ENCODE assay signal across 14 mouse cellular contexts in genomic region chr14:31087433-31087832, GRCm38 (mm10). TPM values are rescaled to one million over a fixed set of nuclear protein-coding genes. Genes with fewer than 3 reads are reported as not detected.
DNase-seq lines count a peak whose midpoint lies in the region; ATAC-seq lines count a peak whose summit lies in the region.
"Had no signal": no experiment of that assay in that cellular context is flagged by ENCODE, and none has a peak within 500 bp of the region (broad histone marks: within the 10 kb centered on the region; RNA-seq: fewer than 3 reads in every experiment).

No protein-coding gene starts in this region.

- H3K9me3 ChIP-seq in liver, embryonic 11.5 days (ENCODE audit: control insufficient read depth, low read length): no peaks in the 10 kb centered on the region
- H3K9me3 ChIP-seq: limb, embryonic 10.5 days had no signal

- 84% methylated on average over 6 of the region's 6 CpGs for WGBS in liver, embryonic 11.5 days

- peaks cover 23% of the 10 kb centered on the region for H3K36me3 ChIP-seq in liver, embryonic 11.5 days (ENCODE audit: control insufficient read depth, insufficient read depth, low read length)

- H3K4me3 ChIP-seq in liver, embryonic 11.5 days (ENCODE audit: low read depth, low read length): no peak overlapping the region
- H3K4me3 ChIP-seq: limb, embryonic 10.5 days had no signal

- ATAC-seq in CD4-positive, CD25-positive, alpha-beta regulatory T cell, adult 4 months: no peak
- ATAC-seq in liver, embryonic 11.5 days (replicated peaks; ENCODE audit: low FRiP score): no peak
- ATAC-seq in erythroblast, adult 5-6 weeks (replicated peaks; ENCODE audit: low FRiP score, poor library complexity, severe bottlenecking): peak; percentile 57; the same call in 1 of the 2 replicates
- ATAC-seq: forebrain, postnatal 0 days; midbrain, embryonic 16.5 days had no signal

- H3K4me2 ChIP-seq in liver, embryonic 11.5 days: no peak overlapping the region

- no peak overlapping the region for H3K27ac ChIP-seq in liver, embryonic 11.5 days (ENCODE audit: low read depth, low read length)
- H3K27ac ChIP-seq: limb, embryonic 10.5 days; macrophage had no signal

- H3K9ac ChIP-seq in liver, embryonic 11.5 days (ENCODE audit: low read depth, low read length): no peak overlapping the region
- H3K9ac ChIP-seq: forebrain, postnatal 0 days had no signal

- no peaks in the 10 kb centered on the region for H3K4me1 ChIP-seq in liver, embryonic 11.5 days (replicated peaks; ENCODE audit: control insufficient read depth, insufficient read depth, low read length)
- H3K4me1 ChIP-seq: limb, embryonic 10.5 days had no signal

- H3K27me3 ChIP-seq in liver, embryonic 11.5 days (replicated peaks; ENCODE audit: control insufficient read depth, insufficient read depth, low read length): no peaks in the 10 kb centered on the region

- DNase-seq in CD4-positive, CD25-positive, alpha-beta regulatory T cell, adult 2 months (ENCODE audit: low read depth, low spot score): peak; percentile 24
- peak; percentile 63 for DNase-seq in liver
- DNase-seq in liver, embryonic 11.5 days (ENCODE audit: low spot score): no peak
- peak; percentile 5 for DNase-seq in lung, postnatal 10 days
- no peak for DNase-seq in right cerebral cortex, postnatal 25 days
- no peak for DNase-seq in layer of hippocampus, postnatal 36 days
- DNase-seq: adrenal gland, adult 2 months; forebrain, postnatal 0 days; right cerebral cortex, postnatal 4 days had no signal

RNA-seq across cellular contexts. Expression of gene Smim4, which starts 41.3 kb away (rescaled TPM):
- 10 to 100 TPM; 66.3 to 68.7 TPM for polyA plus RNA-seq in CD4-positive, CD25-positive, alpha-beta regulatory T cell, adult 4 months (2017; shearing (Covaris generic))
- 90.3 and 107 TPM in 2 replicates for polyA plus RNA-seq in liver, embryonic 11.5 days (2014; fragmentation: Nextera tagmentation; extraction: Ambion mirVana)
- total RNA-seq in erythroblast, adult 5-6 weeks (2015; ENCODE audit: low replicate concordance): 22.8 and 30.9 TPM in 2 replicates
- 14.7 and 16.2 TPM in 2 replicates for total RNA-seq in erythroblast, adult 5-6 weeks (2017; ENCODE audit: low replicate concordance)
- 10 to 100 TPM; 24.6 to 27.7 TPM for total RNA-seq in layer of hippocampus, postnatal 36 days (2021)

RNA-seq across cellular contexts. Expression of gene Nt5dc2, which starts 43.4 kb away (rescaled TPM):
- polyA plus RNA-seq in CD4-positive, CD25-positive, alpha-beta regulatory T cell, adult 4 months (2017; shearing (Covaris generic)): not detected
- 401 and 406 TPM in 2 replicates for polyA plus RNA-seq in liver, embryonic 11.5 days (2014; fragmentation: Nextera tagmentation; extraction: Ambion mirVana)
- 12.3 and 18.4 TPM in 2 replicates for total RNA-seq in erythroblast, adult 5-6 weeks (2015; ENCODE audit: low replicate concordance)
- 5.0 and 30.4 TPM in 2 replicates for total RNA-seq in erythroblast, adult 5-6 weeks (2017; ENCODE audit: low replicate concordance)
- 10 to 100 TPM; 12.4 to 13.6 TPM for total RNA-seq in layer of hippocampus, postnatal 36 days (2021)

Comparison
In these comparisons a context has a peak if more than half of its experiments do, and no peak if none do; other contexts are left out.
1. DNase-seq: peak in CD4-positive, CD25-positive, alpha-beta regulatory T cell, adult 2 months (single experiment), liver (single experiment) and lung, postnatal 10 days (single experiment); none in liver, embryonic 11.5 days (single experiment), right cerebral cortex, postnatal 25 days (single experiment) and layer of hippocampus, postnatal 36 days (0 of 2).